Comparison of ENCODE assay signal across 23 mouse cellular contexts in genomic region chr2:3365127-3365526, GRCm38 (mm10). TPM values are rescaled to one million over a fixed set of nuclear protein-coding genes. Genes with fewer than 3 reads are reported as not detected.
"Had no signal": no experiment of that assay in that cellular context is flagged by ENCODE, and none has a peak within 500 bp of the region (broad histone marks: within the 10 kb centered on the region; RNA-seq: fewer than 3 reads in every experiment).

No protein-coding gene starts in this region.

- H3K9me3 ChIP-seq: limb, embryonic 10.5 days; liver, embryonic 15.5 days; neural tube, embryonic 12.5 days had no signal

- H3K36me3 ChIP-seq: limb, embryonic 10.5 days; liver, embryonic 15.5 days; neural tube, embryonic 12.5 days had no signal

- H3K9ac ChIP-seq: liver, embryonic 15.5 days; neural tube, embryonic 12.5 days had no signal

- DNase-seq: kidney, adult 11 months; kidney, adult 9 months; kidney, postnatal 36 days; lung, adult 2 months; lung, postnatal 36 days; right cerebral cortex, adult 18-20 months; right cerebral cortex, postnatal 25 days; thymus, postnatal 4 days had no signal

- ATAC-seq: lung, postnatal 0 days had no signal

- H3K27me3 ChIP-seq: liver, embryonic 15.5 days; neural tube, embryonic 12.5 days had no signal

- H3K4me1 ChIP-seq: limb, embryonic 10.5 days; liver, embryonic 15.5 days; neural tube, embryonic 12.5 days had no signal

- H3K4me2 ChIP-seq: liver, embryonic 11.5 days; liver, embryonic 15.5 days; neural tube, embryonic 12.5 days had no signal

- H3K27ac ChIP-seq: kidney, postnatal 0 days; limb, embryonic 10.5 days; liver, embryonic 15.5 days; neural tube, embryonic 12.5 days had no signal

- H3K4me3 ChIP-seq: limb, embryonic 10.5 days; liver, embryonic 15.5 days; neural tube, embryonic 12.5 days had no signal

RNA-seq across cellular contexts. Expression of gene Acbd7, which starts 29.2 kb away (rescaled TPM):
- total RNA-seq: megakaryocyte progenitor cell, adult 5-6 weeks; monocyte, adult 5-6 weeks; neutrophil, adult 5-6 weeks had no signal
- polyA plus RNA-seq: limb, embryonic 10.5 days; lung, adult 2 months; small intestine, adult 2 months had no signal

RNA-seq across cellular contexts. Expression of gene Olah, which starts 31.9 kb away (rescaled TPM):
- total RNA-seq: layer of hippocampus, adult 18-20 months; layer of hippocampus, postnatal 14 days; left cerebral cortex, adult 18-20 months; left cerebral cortex, postnatal 10 days; megakaryocyte progenitor cell, adult 5-6 weeks; monocyte, adult 5-6 weeks; neutrophil, adult 5-6 weeks had no signal
- polyA plus RNA-seq: kidney, postnatal 0 days; limb, embryonic 10.5 days; liver, embryonic 11.5 days; liver, embryonic 15.5 days; lung, adult 2 months; lung, postnatal 0 days; neural tube, embryonic 12.5 days; small intestine, adult 2 months; stomach, embryonic 16.5 days had no signal

RNA-seq across cellular contexts. Expression of gene Meig1, which starts 57.3 kb away (rescaled TPM):
- total RNA-seq: megakaryocyte progenitor cell, adult 5-6 weeks had no signal
- polyA plus RNA-seq: limb, embryonic 10.5 days; liver, embryonic 11.5 days; small intestine, adult 2 months had no signal
